Mouse (Mus musculus) urinary bladder, postnatal 4 days (tissue): ENCODE results near the gene Zfp629.
A peak's percentile ranks its signal among the peaks of the same experiment; 100 is the strongest.
"Not testable (repeated sequence)": the region's sequence is repeated elsewhere in the genome, so short reads cannot be mapped to it uniquely, and the experiment has no call there.

Experiments used
- DNase-seq, 2 experiments: peaks; one replicate each; pipeline ENCODE4 v3.0.0; 2021 to 2022; ENCODE audit warnings: low spot score in 2 of 2

Zfp629 gene

GRCm38 (mm10) chr7:127614891-127615843, at the start of gene Zfp629:
Gene Zfp629, minus strand, starts transcription at chr7:127615797.
- DNase-seq = peak; percentile 75 to 78

- no peak for DNase-seq
These were observed 47.3 kb upstream of the Zfp629 start for GRCm38 (mm10) chr7:127662926-127663325.

GRCm38 (mm10) chr7:127661833-127662232, 46.2 kb upstream of the Zfp629 start:
- no peak for DNase-seq

GRCm38 (mm10) chr7:127660882-127661281, 45.3 kb upstream of the Zfp629 start:
- DNase-seq = no peak

GRCm38 (mm10) chr7:127656946-127657345, 41.3 kb upstream of the Zfp629 start:
- DNase-seq = peak; percentile 37 to 69

GRCm38 (mm10) chr7:127654318-127654717, 38.7 kb upstream of the Zfp629 start:
- DNase-seq = no peak

- no peak for DNase-seq
These were observed 36.5 kb upstream of the Zfp629 start for GRCm38 (mm10) chr7:127652050-127652449.

GRCm38 (mm10) chr7:127651624-127652023, 36.0 kb upstream of the Zfp629 start:
- no peak for DNase-seq

- DNase-seq = no peak
These were observed 33.6 kb upstream of the Zfp629 start for GRCm38 (mm10) chr7:127649206-127649605.

- DNase-seq = no peak
These were observed 33.1 kb upstream of the Zfp629 start for GRCm38 (mm10) chr7:127648516-127649201.

- not testable (repeated sequence) for DNase-seq
These were observed 32.0 kb upstream of the Zfp629 start for GRCm38 (mm10) chr7:127647576-127647975.

GRCm38 (mm10) chr7:127646363-127646762, 30.8 kb upstream of the Zfp629 start:
- no peak for DNase-seq

- no peak for DNase-seq
These were observed 26.7 kb upstream of the Zfp629 start for GRCm38 (mm10) chr7:127642254-127642653.

- DNase-seq = no peak
These were observed 25.7 kb upstream of the Zfp629 start for GRCm38 (mm10) chr7:127641260-127641659.

GRCm38 (mm10) chr7:127636963-127637362, 21.4 kb upstream of the Zfp629 start:
- DNase-seq = peak; percentile 76 to 78

- no peak for DNase-seq
These were observed 15.8 kb upstream of the Zfp629 start for GRCm38 (mm10) chr7:127631416-127631815.

- no peak for DNase-seq
These were observed 13.0 kb upstream of the Zfp629 start for GRCm38 (mm10) chr7:127628646-127629045.

GRCm38 (mm10) chr7:127626471-127626870, 10.9 kb upstream of the Zfp629 start:
- no peak for DNase-seq

GRCm38 (mm10) chr7:127626039-127626438, 10.4 kb upstream of the Zfp629 start:
- DNase-seq = no peak

GRCm38 (mm10) chr7:127618402-127618801, 2.8 kb upstream of the Zfp629 start:
- not testable (repeated sequence) for DNase-seq

- DNase-seq = no peak
These were observed 2.4 kb upstream of the Zfp629 start for GRCm38 (mm10) chr7:127617962-127618361.

GRCm38 (mm10) chr7:127616881-127617280, 1.3 kb upstream of the Zfp629 start:
- DNase-seq = no peak

GRCm38 (mm10) chr7:127616336-127616735, 739 bp upstream of the Zfp629 start:
- no peak for DNase-seq
